Mouse (Mus musculus): ENCODE data around the gene Ints12. TPM values are rescaled to one million over a fixed set of nuclear protein-coding genes. Genes with fewer than 3 reads are reported as not detected.

Gene Ints12
- total RNA-seq (2021) = 10 to 100 TPM; 13.1 to 15.5 TPM
- long read RNA-seq, experiment 1, transcript Ints12-201 (7 exons, 3,101 nt) = major isoform, 8 of 11 reads
- long read RNA-seq, experiment 1, partial matches to known transcripts = 2 of 11 reads
- long read RNA-seq, experiment 1, other reads (novel, unspliced or antisense) = 1 of 11 reads
- long read RNA-seq, experiment 2, transcript Ints12-201 (7 exons, 3,101 nt) = major isoform, 7 of 8 reads
- long read RNA-seq, experiment 2, partial matches to known transcripts = 0 of 8 reads
- long read RNA-seq, experiment 2, other reads (novel, unspliced or antisense) = 1 of 8 reads

DNA sequence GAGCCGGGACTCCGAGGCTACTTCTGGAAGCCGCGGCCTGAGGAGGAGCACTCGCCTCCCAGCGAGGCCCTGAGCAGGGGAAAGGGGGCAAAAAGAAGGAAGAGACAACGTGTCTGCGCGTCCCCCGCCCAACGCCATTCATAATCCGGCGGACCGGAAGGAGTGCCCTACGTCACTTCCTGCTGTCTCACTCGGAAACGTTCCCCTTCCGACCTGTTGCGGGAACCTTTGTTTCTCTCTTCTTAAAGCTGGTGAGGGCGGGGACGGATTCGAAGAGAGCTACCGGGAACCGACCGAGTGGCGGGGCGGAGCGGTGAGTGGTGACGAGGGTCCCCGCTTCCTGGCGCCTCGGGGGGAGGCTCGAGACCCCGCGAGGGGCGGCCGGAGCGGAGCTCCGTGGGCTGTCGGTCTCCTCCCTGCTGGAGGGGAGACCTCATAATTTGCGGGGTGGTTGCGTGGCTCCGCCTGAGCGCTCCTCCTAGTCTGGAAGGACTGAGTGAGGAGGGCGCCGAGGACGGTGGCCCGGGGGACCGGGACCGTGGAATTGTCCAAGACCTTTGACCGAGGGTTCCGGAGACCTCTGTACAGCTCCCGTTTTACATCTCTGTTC is at the start of gene Ints12, which contains the start of gene Gstcd:
Gene Ints12, plus strand, starts transcription at position 177 of the 610 bp plus-strand sequence.
Gene Gstcd, minus strand, starts transcription at position 370 of the 610 bp plus-strand sequence.
- H3K27ac ChIP-seq = peak within 1 kb of the TSS; percentile 94
- intact Hi-C loops (cut with DNase I) = loop anchor here (1.0 to 5.0 kb wide), 3 partner anchors 219 to 451 kb away; partner anchors contain the start of gene Ppa2
- DNase-seq (ENCODE audit: extremely low spot score in 1 of 2, low spot score in 2 of 2) = peak; percentile 91
- TF ChIP-seq CTCF (IDR thresholded peaks at IDR 0.05) = no peak
- peak within 1 kb of the TSS; percentile 78 for H3K4me3 ChIP-seq

DNA sequence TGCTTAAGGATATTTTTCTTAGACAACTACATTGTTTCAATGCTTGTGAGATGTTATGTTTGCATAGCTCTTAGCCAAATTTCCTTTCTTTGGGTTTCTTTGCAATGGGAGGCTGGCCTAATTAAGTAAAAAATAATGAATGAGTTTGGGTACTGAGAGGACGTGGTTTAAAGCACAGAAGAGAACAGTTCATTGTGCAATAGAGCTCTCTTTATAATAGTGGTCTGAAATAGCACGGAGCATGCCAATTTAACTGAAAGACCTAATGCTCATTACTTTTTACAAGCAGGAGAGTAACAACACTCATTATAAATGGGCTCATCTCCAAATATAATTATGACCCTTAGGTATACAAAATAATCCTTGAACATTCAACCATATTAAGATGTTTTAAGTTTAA is 39.6 kb upstream of the Ints12 start:
- Histone ChIP-seq H3K4me3 (no peak overlapping the region), H3K27ac (no peak overlapping the region)
- intact Hi-C loops (cut with DNase I) = no loop called here
- no peak for DNase-seq (ENCODE audit: extremely low spot score in 1 of 2, low spot score in 2 of 2)
- TF ChIP-seq CTCF (IDR thresholded peaks at IDR 0.05) = no peak

DNA sequence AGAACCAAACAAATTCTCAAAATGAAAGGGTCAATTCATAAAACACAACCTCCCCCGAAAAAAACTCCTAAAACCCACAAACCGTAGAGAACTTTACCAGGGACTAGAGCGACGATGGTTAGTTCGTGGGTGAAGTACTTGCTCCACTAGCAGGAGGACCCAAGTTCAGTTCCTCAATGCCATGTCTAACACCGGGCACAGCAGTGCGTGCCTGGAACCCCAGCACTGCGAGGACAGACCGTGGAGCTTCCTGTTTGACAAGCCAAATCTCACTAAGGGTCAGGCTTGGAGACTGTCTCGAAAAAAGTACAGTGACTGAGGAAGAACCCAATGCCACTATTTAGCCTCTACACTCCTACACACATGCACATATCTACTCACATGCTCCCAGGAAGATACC is 16.1 kb upstream of the Ints12 start:
- DNase-seq (ENCODE audit: extremely low spot score in 1 of 2, low spot score in 2 of 2) = no peak
- H3K4me3 ChIP-seq = no peak overlapping the region
- H3K27ac ChIP-seq = no peak overlapping the region
- intact Hi-C loops (cut with DNase I) = no loop called here
- TF ChIP-seq CTCF (IDR thresholded peaks at IDR 0.05) = no peak

DNA sequence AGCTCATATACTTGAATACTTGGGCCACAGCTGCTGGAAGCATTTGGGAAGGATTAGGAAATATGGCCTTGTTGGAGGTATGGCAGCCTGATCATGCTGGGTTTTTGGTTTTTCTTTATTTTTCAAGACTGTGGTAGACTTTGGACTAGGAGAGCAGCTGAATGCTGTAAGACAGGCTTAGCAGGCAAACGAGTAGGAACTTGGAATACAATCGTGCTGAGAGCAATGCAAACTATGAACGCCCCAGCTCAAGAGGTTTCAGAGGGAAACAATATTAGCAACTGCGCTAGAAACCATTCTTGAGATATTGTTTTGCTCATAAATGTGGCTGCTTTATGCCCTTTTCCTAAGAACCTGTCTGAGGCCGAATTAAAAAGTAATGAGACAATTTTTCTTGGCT is 8.9 kb upstream of the Ints12 start:
- no peak for DNase-seq (ENCODE audit: extremely low spot score in 1 of 2, low spot score in 2 of 2)
- Histone ChIP-seq H3K4me3 (no peak overlapping the region), H3K27ac (no peak overlapping the region)
- no peak for TF ChIP-seq CTCF (IDR thresholded peaks at IDR 0.05)
- intact Hi-C loops (cut with DNase I) = no loop called here

DNA sequence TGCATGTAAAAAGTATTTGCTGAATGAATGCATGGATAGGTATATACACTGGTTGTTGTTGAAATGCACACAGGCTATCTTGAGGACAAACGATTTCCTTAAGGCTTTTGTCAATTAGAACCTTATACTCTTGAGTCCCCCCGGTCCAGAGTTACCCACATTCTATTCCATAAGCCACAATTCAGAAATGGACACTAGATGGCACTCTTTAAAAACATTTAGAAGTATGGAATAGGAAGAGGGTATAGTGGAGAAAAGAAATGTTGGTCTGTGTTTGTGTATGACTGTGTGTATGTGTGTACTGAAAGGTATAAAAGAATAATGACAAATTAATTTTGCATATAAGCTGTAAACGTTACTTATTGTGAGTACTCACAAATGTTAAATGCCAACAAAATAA is 5.8 kb upstream of the Ints12 start:
- peak; percentile 61 for TF ChIP-seq CTCF (IDR thresholded peaks at IDR 0.05)

DNA sequence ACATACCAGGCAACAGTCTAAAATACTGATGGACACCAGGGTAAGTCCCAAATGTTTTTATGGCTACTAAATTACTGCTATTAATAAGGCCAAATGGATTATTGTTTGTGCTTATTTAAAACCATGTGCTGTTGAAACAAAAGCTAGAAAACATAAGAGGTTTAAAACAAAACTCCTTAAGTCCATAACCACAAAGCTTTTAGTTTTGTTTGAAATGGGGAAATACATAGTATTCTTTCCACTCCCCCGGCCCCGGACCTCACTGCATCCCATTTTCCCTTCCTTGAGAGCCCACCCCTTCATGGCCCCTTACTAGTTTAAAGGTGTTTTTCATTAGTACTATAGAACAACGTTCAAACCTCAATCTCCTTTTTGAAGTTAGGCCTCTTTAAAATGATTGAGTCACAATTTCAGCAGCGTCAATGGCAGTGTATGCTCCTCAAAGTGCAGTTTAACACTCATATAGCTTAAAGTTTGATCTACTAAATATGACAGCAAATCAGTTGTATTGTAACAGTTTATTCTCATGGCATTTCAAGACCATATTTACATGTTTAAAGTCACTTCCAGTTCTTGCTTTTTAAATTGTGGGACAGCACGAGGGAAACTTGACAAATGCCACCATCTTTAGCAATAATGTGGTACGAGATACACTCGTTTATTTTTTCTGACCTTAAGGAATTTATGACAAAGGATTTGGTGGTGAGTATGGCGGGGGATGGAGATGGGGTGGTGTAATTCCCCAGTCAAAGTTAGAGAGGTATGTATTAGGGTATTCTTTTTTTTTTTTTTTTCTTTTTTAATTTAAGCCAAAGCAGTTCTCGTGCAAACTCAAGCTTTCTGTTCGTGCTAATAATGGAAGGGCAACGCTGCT is 1.2 kb upstream of the Ints12 start:
- Histone ChIP-seq H3K27ac (no peak overlapping the region; the same call in 1 of the 2 replicates), H3K4me3 (peak overlapping the region; percentile 78)
- intact Hi-C loops (cut with DNase I) = loop anchor here (1.0 to 5.0 kb wide), 3 partner anchors 220 to 452 kb away; partner anchors contain the start of gene Ppa2
- DNase-seq (ENCODE audit: extremely low spot score in 1 of 2, low spot score in 2 of 2) = no peak
- no peak for TF ChIP-seq CTCF (IDR thresholded peaks at IDR 0.05)

More for the DNA sequence above, 5.8 kb upstream of the Ints12 start:
- intact Hi-C loops (cut with DNase I) = loop anchor here (2.0 kb wide), 1 partner anchor 187 kb away; no protein-coding TSS in a partner anchor
- no peak overlapping the region for H3K27ac ChIP-seq
- no peak for DNase-seq (ENCODE audit: extremely low spot score in 1 of 2, low spot score in 2 of 2)
- no peak overlapping the region for H3K4me3 ChIP-seq

DNA sequence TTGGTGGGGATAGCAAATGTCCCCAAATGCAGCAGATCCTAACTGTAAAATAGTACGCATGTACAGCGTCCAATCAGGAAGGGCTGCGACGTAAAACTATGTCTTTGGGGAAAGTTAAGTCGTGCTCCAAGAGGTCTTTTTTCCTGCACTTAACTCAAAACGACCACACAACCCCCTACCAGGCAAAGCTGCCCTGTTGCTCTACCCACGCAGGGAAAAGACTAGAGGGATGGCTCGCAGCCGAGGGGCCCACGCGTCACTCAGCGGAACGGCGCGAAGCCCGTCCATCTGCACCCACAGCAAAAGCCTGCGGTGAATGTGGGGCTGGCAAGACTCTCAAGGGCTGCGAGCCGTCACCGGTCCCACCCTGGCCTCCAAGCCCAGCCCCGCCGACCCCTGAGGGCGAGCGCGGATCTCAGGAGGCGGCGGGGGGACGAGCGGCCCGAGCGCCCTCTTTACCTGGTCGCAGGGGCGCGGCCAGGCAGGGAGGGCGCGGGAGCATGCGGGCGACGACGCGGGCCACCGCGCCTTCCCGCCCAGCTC is 448 bp upstream of the Ints12 start:
- peak in 1 of 2 experiments; percentile 70 for DNase-seq (ENCODE audit: extremely low spot score in 1 of 2, low spot score in 2 of 2)
- Histone ChIP-seq H3K4me3 (peak overlapping the region; percentile 78), H3K27ac (peak overlapping the region; percentile 94)
- no peak for TF ChIP-seq CTCF (IDR thresholded peaks at IDR 0.05)
- intact Hi-C loops (cut with DNase I) = loop anchor here (1.0 to 5.0 kb wide), 3 partner anchors 219 to 451 kb away; partner anchors contain the start of gene Ppa2

DNA sequence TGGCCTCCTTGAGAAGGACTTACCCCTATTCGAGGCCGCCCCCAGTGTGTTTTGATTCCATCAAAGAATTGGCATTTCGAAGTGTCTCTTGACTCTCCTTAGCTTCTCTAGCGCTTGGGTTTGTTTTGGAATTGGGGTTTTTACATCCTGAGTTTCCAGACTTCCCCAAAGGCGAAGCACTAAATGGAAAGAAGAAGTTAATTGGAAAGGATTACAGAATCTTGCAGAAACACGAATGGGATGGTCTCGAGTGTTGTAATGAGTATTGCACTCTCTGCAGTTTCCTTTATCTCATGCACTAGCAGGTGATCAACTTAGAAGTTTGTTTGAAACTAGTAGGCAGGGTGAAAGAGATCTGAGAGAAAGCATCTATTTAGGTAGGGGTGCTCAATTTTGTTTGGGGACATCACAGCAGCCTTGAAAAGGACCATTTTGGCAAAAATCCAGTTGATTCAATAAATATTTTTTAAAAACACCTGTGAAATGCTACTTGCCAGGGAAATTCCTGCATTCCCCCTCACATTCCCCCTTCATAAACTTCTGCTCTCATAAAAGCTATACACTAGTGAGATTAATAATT is 724 bp downstream of the Ints12 start:
- DNase-seq (ENCODE audit: extremely low spot score in 1 of 2, low spot score in 2 of 2) = no peak
- intact Hi-C loops (cut with DNase I) = loop anchor here (5.0 kb wide), 1 partner anchor 450 kb away; no protein-coding TSS in a partner anchor
- TF ChIP-seq CTCF (IDR thresholded peaks at IDR 0.05) = no peak

DNA sequence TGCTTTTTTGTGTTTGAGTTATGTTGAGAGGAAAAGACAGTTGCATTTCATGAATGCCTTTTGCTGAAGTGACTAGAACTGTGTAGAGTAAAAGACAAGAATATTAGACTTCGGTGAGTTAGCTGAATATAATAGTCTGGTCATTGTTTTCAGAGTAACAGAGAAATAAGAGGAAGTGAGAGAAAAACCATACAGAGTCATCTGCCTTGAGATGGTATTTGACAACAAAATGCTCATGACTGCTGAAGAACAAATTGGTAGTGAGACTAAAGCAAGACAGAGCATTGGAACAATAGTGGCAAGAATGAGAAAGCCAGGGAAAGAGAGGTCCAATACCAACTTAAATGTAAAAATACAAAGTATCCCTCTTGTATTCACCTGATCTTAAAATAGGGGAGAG is 1.3 kb downstream of the Ints12 start:
- intact Hi-C loops (cut with DNase I) = loop anchor here (5.0 kb wide), 1 partner anchor 449 kb away; no protein-coding TSS in a partner anchor
- H3K4me3 ChIP-seq = no peak overlapping the region
- no peak overlapping the region for H3K27ac ChIP-seq
- TF ChIP-seq CTCF (IDR thresholded peaks at IDR 0.05) = no peak
- DNase-seq (ENCODE audit: extremely low spot score in 1 of 2, low spot score in 2 of 2) = no peak

More for the DNA sequence above, 724 bp downstream of the Ints12 start:
- Histone ChIP-seq H3K4me3 (peak overlapping the region; percentile 78), H3K27ac (peak overlapping the region; percentile 94)

DNA sequence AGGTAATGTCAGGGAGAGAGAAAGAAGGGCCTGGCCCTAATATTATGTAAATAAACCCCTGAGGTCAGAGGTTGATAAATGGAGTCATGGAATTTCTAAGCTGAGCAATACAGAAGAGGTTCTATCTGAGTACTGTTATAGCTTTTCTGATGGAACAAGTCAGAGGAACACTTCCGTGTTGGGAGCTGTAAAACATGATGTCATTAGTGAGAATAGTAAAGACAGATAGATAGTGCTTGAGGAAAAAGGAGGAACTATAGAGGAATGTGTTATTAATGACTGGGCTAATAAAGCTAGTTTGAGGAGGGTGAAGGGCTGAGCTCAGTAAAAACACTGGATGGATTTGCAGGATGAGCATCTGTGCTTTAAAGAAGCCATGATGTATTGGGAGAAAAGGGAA is 2.7 kb downstream of the Ints12 start:
- DNase-seq (ENCODE audit: extremely low spot score in 1 of 2, low spot score in 2 of 2) = no peak
- Histone ChIP-seq H3K27ac (no peak overlapping the region), H3K4me3 (no peak overlapping the region)
- intact Hi-C loops (cut with DNase I) = loop anchor here (5.0 kb wide), 1 partner anchor 448 kb away; no protein-coding TSS in a partner anchor
- TF ChIP-seq CTCF (IDR thresholded peaks at IDR 0.05) = no peak

DNA sequence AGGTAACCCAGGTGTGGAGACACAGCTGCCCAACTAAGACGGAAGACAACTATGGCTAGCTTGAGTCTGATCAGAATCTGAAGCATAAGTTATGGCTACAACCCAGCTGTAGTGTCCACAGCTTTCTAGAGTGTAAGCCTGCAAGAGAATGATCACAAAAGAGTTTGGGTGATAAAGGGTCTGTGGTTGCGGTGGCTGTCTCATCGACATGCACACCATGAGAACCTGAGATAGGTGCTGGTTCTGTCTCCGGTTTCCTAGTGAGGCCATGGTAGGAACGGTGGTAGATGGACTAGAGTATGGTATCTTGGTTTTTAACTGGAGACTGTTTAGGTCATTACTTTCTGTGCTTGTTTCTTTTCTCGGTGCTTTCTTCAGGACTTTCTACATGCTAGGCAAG is 6.3 kb downstream of the Ints12 start:
- intact Hi-C loops (cut with DNase I) = no loop called here
- no peak overlapping the region for H3K27ac ChIP-seq
- no peak for DNase-seq (ENCODE audit: extremely low spot score in 1 of 2, low spot score in 2 of 2)
- TF ChIP-seq CTCF (IDR thresholded peaks at IDR 0.05) = no peak
- H3K4me3 ChIP-seq = no peak overlapping the region

Data from left cerebral cortex, adult 2 months (tissue).